Mouse (Mus musculus): ENCODE results near the gene Stpg4.

Gene Stpg4

GRCm38 (mm10) chr17:87350471-87351240 lies 76.9 kb downstream of the Stpg4 start:
- in situ Hi-C loops (cut with MboI, MseI) = no loop called here

GRCm38 (mm10) chr17:87349575-87349974 lies 78.0 kb downstream of the Stpg4 start:
- in situ Hi-C loops (cut with MboI, MseI) = no loop called here

GRCm38 (mm10) chr17:87349069-87349468 lies 78.5 kb downstream of the Stpg4 start:
- in situ Hi-C loops (cut with MboI, MseI) = no loop called here

GRCm38 (mm10) chr17:87348353-87348752 lies 79.2 kb downstream of the Stpg4 start:
- in situ Hi-C loops (cut with MboI, MseI) = no loop called here

- in situ Hi-C loops (cut with MboI, MseI) = no loop called here
These were observed 82.3 kb downstream of the Stpg4 start for GRCm38 (mm10) chr17:87345252-87345593.

- in situ Hi-C loops (cut with MboI, MseI) = no loop called here
These were observed 82.9 kb downstream of the Stpg4 start for GRCm38 (mm10) chr17:87344441-87345251.

- in situ Hi-C loops (cut with MboI, MseI) = no loop called here
These were observed 84.4 kb downstream of the Stpg4 start for GRCm38 (mm10) chr17:87343060-87343703.

Data from T-helper 2 cell (primary cell).